Mouse (Mus musculus) ovary, postnatal 14 days (tissue): Measurements from ENCODE around the gene Pank3.
"Not testable (repeated sequence)": the region's sequence is repeated elsewhere in the genome, so short reads cannot be mapped to it uniquely, and the experiment has no call there.

Experiments
- DNase-seq: peaks from one replicate; pipeline ENCODE4 v3.0.0; 2022; ENCODE audit warnings: low spot score

The Pank3 gene

DNA sequence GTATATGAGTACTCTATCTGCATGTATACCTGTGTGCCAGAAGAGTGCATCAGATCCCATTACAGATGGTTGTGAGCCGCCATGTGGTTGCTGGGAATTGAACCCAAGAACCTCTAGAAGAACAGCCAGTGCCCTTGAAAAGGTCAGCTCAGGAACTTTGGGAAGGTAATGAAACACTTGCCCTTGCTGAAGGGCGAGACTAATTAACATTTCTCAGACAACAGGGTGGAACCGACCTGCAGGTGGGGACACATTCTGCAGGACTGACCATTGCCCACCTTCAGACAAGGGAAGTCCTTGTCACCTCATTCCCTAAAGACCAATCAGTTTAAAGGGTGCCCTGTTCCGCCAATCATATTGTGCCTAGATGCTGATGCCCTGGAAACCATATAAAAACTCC is 71.5 kb downstream of the Pank3 start:
- not testable (repeated sequence) for DNase-seq
